Mouse (Mus musculus) neutrophil, adult 65 days (primary cell): ENCODE results near the gene Gm5478. TPM values are rescaled to one million over a fixed set of nuclear protein-coding genes. Genes with fewer than 3 reads are reported as not detected.

Source experiments
- total RNA-seq: library from RNA; stranded (reverse); gene quantifications from 2 replicates; pipeline ENCODE4 v1.2.4, GENCODE M21; 2023

The Gm5478 gene
- total RNA-seq, result not detected in 2 replicates

DNA sequence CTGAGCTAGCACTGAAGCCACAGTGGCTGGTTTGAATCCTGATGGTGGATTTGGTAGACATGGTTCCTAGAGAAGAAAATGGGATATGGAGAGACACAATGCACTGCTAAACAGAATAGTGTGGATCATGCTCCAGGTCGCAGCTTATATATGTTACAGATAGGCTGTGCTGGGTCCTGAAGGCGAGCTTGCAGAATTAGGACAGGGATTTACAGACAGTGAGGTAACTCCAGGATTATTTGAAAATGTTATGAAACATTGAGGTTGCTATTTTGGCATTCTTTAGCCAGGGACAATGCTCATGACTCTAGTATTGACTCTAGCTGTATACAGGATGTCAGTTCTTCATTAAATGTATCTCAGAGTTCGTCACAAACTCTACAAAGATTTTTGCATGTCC lies at the start of gene Gm5478:
Gene Gm5478, minus strand, starts transcription at position 101 of the 400 bp plus-strand sequence.

DNA sequence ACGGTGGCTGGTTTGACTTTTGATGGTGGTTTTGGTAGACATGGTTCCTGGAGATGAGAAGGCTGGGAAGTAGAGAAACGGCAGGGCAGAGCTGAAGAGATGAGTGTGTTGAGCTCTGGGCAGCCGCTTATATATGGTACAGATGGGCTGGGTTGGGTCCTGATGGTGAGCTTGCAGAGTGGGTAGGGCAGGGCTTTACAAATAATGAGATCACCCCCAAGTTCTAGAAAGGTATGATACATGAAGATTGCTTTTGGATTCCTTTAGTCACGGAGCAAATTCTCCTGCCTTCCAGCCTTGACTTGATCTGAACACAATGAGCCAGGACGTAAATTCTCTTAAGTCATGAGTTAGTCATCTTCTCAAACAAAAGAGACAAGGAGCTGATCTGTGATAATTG lies 47.0 kb upstream of the Gm5478 start, which contains the start of gene Krt6a:
Gene Krt6a, minus strand, starts transcription at position 101 of the 400 bp plus-strand sequence.

GRCm38 (mm10) chr15:101680187-101680586 lies 33.0 kb upstream of the Gm5478 start, which contains the start of gene Krt6b:
TSS of gene Krt6b (minus strand) at chr15:101680287.

DNA sequence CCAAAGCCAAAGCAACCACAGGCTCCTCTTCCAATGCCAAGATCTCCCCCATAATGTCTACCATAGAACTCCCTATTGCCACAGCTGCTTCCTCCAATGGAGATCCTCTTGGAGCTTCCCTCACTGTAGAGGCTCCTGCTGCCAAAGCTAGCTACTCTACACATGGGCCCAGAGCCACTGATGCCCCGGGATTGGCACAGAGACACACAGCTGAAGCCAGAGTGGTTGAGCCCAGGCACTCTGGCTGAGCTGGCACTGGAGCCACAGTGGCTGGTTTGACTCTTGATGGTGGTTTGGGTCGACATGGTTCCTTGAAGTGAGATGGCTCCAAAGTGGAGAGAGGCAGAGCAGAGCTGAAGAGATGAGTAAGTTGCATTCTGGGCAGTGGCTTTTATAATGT lies 19.3 kb downstream of the Gm5478 start, which contains the start of gene Gm5414:
Gene Gm5414, minus strand, starts transcription at position 305 of the 400 bp plus-strand sequence.

Other genes with a start within 250 kb of the Gm5478 start
- gene Krt7, start 236.3 kb downstream of the Gm5478 start, total RNA-seq, result 2.2 and 3.4 TPM in 2 replicates
- gene Krt87, start 208.6 kb downstream of the Gm5478 start, total RNA-seq, result not detected in 2 replicates
- gene Krt88, start 199.6 kb downstream of the Gm5478 start, total RNA-seq, result not detected in 2 replicates
- gene Krt81, start 183.6 kb downstream of the Gm5478 start, total RNA-seq, result 1.4 and 2.3 TPM in 2 replicates
- gene Krt86, start 173.9 kb downstream of the Gm5478 start, total RNA-seq, result 5.2 and 6.9 TPM in 2 replicates
- gene Krt83, start 155.9 kb downstream of the Gm5478 start, total RNA-seq, result 23.8 and 25.8 TPM in 2 replicates
- not detected in 2 replicates for gene Gm49425, start 130.1 kb downstream of the Gm5478 start, total RNA-seq
- not detected in 2 replicates for gene Krt84, start 114.6 kb downstream of the Gm5478 start, total RNA-seq
- gene Krt82, start 96.7 kb downstream of the Gm5478 start, total RNA-seq, result 0.28 TPM in 1 of 2 replicates, not detected in the other
- gene Krt90, start 84.4 kb downstream of the Gm5478 start, total RNA-seq, result 0.25 and 0.28 TPM in 2 replicates
- 0.98 and 1.1 TPM in 2 replicates for gene Krt75, start 73.5 kb downstream of the Gm5478 start, total RNA-seq
- gene Gm5414, start 19.2 kb downstream of the Gm5478 start, total RNA-seq, result not detected in 2 replicates
- not detected in 2 replicates for gene Krt6b, start 32.9 kb upstream of the Gm5478 start, total RNA-seq
- not detected in 2 replicates for gene Krt6a, start 46.9 kb upstream of the Gm5478 start, total RNA-seq
- gene Krt5, start 65.5 kb upstream of the Gm5478 start, total RNA-seq, result not detected in 2 replicates
- not detected in 2 replicates for gene Krt71, start 95.7 kb upstream of the Gm5478 start, total RNA-seq
- not detected in 2 replicates for gene Krt72, start 139.1 kb upstream of the Gm5478 start, total RNA-seq
- not detected in 2 replicates for gene Krt73, start 155.0 kb upstream of the Gm5478 start, total RNA-seq
- not detected in 2 replicates for gene Krt2, start 170.8 kb upstream of the Gm5478 start, total RNA-seq
- gene Krt1, start 203.4 kb upstream of the Gm5478 start, total RNA-seq, result not detected in 2 replicates
- not detected in 2 replicates for gene Krt77, start 222.3 kb upstream of the Gm5478 start, total RNA-seq
- gene Krt76, start 245.5 kb upstream of the Gm5478 start, total RNA-seq, result not detected in 2 replicates